Mouse (Mus musculus) gastrocnemius, postnatal 10 days (tissue): ENCODE data around the gene Gm49369. TPM values are rescaled to one million over a fixed set of nuclear protein-coding genes. Genes with fewer than 3 reads are reported as not detected.
"Not testable (repeated sequence)": the region's sequence is repeated elsewhere in the genome, so short reads cannot be mapped to it uniquely, and the experiment has no call there.

Experiments
- DNase-seq: peaks from one replicate; pipeline ENCODE4 v3.0.0; 2021; ENCODE audit warnings: mixed read lengths
- total RNA-seq, 2 experiments: library from RNA; stranded (reverse); gene quantifications; 2 replicates each; pipeline ENCODE4 v1.2.3; 2021

Gm49369 gene
- total RNA-seq, 2 experiments from 2014 or later, result 1.0 TPM; not detected in 1

DNA sequence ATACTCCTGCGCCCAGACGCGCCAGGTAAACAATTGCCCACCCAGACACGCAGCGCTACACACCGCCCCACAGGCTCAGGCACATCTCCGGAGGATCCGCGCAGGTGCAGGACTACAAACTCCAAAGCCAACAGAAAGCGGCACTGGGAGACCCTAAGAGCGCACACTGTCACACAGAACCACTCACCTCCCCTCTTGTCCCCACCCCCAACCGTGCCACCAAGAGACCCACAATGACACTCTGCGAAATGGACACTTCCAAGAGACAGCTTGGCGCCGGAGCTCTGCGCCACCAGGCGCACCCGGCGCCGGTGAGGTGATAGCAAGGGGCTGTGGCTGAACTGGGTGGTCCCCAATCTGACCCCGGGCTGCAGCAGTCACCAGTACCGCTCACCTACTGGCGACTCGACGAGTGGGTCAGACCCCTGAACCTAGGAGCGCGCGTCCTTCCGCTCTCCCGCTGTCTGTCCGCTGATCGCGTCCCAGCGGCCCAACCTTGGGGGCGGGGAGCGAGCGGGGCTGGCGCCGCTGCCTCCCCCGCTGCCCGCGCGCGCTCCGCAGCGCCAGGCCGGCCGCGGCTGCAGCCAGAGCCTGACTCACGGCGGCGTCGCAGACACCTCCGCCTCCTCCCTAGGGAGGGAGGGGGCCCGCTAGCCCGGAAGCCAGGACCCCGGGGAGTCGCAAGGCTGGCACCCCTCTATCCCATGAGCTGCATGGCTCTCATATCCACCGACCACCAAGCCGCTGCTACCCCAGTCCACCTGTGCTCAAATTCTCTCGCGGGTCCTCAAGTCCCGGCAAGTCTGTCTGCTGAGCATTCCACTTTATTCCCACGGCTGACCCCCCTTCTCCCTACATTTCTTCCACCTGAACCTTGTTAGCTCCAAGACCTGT is 10.5 kb downstream of the Gm49369 start:
- DNase-seq, result no peak

DNA sequence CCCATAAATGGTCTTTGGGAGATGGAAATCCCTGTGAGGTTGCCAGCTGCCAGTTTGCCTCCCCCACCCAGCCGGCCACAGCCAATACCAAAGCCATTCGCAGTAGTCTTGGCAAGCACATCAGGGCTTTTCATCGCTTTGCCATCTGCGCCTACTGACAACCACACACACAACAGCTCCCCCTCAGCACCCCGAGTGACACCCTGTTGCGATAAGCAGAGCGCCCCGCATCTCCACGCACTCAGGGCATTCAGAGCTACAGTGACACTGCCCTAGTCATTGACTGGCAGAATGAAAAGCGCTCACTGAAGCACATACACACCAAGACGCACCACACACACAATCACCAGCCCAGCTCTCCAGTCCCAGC is 11.1 kb downstream of the Gm49369 start:
- DNase-seq, result no peak

DNA sequence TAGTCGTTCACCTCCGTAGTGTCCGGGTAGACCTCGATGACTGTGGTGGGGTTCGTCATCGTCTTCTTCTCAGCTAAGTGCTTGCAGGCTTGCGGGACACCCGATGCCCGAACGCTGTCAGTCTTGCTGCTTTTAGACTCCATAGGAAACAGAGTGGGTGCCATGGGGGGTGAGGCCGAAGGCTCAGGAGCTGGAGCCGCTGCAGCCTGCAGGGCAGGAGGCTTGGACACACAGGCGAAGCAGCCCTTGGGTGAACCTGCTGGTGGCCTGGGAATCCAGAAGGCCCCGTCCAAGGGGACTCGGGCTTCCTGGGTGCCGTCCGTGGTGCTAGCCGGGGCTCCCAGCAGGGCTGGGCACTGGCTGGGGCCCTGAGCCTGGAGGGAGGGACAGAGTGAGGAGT is 11.5 kb downstream of the Gm49369 start:
- no peak for DNase-seq

DNA sequence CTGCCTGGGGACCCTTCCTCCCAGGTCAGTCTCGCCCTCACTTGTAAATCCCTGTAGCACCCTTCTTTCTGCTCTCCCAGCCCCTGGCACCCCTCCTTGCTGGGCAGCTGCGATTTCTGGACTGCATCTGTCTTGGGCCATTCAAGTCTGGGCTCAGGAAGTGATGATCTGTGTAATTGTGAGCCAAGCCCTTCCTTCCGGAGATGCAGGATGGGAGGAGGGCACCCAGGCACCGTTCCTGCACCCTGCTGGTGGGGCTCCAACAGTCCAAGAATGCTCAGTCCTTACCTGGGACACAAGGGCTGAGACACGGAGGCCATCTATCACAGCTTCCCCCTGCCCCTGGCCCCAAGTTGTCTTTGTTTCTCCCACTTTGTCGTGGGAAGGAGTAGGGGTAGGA is 12.6 kb downstream of the Gm49369 start:
- DNase-seq, result no peak

DNA sequence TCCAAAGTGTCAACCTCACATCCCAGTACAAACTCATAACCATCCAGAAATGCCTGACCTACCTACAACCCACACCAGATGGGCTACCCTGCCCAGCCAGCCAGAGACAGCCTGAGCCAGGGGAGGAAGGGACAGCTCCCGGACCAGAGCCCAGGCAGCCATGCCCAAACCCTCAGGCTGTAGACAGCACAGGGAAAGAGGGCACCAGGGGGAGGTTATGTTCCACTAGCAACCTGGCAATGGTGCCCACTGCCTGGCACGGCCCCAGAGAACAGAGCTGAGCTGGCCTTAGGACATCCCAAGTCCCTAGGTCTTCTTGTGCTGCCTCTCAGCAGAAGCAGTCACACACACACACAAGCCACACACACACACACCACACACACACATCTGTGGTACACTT is 13.6 kb downstream of the Gm49369 start:
- DNase-seq, result peak; percentile 62

DNA sequence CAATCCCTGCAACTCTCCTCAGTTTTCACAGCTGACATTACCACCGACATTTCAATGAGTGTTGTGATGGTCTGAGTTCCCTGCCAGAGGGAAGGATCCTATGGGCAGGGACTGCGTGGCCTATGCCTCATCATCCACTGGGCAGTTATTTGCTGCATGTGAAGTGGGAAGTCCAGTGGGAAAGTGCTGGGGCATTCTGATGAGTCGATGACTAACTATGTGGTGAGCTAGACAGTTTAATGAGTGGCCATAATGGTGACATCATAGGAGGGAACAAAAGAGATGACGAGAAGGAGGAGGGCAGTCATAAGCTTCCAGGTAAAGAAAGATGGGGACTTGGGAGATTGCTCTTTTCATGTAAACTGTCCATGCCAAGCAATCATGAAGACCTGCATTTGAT is 19.4 kb downstream of the Gm49369 start:
- DNase-seq, result no peak

DNA sequence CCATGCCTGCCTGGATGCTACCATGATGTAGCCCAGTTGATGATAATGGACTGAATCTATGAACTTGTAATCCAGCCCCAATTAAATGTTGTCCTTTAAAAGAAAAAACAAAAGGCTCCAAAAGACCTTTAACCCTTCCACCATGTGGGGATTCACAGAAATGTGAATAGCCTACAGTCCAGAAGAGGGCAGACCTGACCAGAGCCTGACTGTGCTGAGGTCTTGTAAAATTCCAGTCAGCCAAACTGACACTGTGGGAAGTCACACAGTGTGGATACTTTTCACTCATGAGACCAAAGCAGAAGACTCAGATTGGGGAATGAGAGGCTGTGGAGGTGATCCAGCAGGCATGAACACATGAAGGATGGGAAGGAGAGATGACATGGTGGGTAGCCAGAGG is 21.7 kb downstream of the Gm49369 start:
- DNase-seq, result no peak

DNA sequence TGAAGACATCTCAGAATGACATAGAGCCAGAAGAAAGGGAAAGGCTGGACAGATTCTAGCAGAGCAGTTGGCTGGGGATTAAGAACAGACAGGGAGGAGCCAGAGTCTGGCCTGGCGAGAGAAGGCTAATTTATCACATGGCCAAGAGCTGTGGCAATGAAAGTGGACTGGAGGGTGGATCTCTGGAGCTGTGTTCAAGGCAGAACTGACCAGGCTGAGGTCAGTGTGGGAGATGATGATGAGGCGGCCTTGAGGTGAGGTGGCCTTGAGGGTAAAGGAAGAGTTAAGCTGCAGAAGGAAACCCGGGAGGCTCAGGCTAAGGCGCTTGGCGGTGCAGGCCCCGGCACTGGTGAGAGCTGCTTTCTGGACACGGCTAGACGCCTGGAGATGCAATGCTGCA is 23.3 kb downstream of the Gm49369 start:
- no peak for DNase-seq

DNA sequence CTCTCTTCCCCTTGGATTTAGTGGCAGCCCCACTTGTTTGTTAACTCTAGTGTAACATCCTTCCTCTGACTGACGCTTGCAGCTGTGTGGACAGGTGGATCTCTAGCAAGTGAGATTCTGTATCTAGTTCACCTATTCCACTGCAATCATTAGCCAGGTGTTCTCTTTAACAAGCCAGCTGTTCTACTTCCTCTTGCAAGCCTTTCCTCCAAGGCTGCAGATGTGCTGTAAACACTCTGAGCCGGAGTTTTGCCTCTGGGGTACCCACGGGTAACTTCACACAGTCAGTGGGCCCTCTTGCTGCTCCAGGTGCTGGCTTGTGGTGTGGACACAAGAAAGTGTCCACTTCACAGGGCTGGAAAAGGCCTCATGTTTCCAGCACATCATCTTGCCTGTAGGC is 24.9 kb downstream of the Gm49369 start:
- DNase-seq, result no peak

DNA sequence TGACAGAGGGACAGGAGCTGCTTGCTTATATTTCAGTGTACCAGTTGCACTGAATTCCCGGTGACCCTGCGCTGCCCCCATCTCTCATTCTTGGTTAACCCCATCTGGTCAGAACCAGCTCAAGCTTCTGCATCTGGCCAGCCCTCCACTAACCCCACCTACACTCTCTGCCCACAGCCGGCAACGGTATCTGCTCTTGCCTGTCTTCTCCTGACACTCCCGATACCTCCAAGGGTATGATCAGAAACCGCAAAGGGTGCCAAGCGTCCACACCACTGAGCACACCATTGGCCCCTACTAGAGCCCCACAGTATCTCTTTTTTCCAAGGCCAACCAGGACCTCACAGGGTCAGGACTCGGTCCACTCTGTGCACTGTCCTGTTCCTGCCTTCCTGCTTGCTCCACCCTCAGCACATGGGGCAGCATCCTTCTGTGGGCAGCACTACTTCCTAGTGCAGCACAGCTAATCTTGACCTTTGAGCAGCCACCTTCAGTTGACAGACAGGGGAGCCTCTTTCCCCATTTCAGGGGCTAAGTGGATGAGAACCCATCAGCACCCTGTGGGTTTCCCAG is 27.7 kb downstream of the Gm49369 start:
- DNase-seq, result no peak

DNA sequence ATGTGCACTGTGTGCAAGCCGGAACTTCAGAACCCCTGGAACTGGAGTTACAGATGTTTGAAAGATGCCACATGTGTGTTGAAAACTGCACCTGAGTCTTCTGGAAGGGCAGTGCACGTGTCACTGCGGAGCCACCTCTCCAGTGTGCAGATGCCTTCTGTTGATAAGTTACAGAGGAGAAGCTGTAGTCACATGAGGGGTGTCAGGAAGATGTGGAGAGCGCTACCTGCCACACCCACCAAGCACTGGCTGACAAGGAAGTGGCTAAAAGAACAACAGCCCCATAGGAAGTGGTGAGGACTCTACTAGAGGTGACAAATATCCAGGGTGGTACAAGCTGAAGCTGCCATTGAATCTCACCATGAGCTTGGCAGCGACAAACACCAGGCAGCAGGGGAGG is 28.6 kb downstream of the Gm49369 start:
- DNase-seq, result no peak

DNA sequence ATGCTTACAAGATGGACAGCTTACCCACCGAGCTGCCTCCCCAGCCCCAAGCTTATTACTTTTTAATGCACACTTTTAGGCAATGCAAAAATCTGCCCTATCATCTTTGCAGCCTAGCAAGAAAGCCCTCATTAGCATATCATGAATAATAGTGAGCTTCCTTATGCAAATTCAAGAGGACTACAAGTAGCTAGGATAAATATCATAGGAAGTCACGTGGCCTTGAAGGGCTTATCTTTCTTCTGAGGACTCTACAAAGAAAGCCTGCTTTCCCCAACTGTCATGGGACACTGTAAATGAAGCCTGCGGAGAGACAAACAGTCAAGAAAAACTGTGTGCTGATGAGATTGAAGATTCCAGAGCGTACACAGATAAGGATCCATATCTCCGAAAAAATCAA is 30.9 kb downstream of the Gm49369 start:
- no peak for DNase-seq

DNA sequence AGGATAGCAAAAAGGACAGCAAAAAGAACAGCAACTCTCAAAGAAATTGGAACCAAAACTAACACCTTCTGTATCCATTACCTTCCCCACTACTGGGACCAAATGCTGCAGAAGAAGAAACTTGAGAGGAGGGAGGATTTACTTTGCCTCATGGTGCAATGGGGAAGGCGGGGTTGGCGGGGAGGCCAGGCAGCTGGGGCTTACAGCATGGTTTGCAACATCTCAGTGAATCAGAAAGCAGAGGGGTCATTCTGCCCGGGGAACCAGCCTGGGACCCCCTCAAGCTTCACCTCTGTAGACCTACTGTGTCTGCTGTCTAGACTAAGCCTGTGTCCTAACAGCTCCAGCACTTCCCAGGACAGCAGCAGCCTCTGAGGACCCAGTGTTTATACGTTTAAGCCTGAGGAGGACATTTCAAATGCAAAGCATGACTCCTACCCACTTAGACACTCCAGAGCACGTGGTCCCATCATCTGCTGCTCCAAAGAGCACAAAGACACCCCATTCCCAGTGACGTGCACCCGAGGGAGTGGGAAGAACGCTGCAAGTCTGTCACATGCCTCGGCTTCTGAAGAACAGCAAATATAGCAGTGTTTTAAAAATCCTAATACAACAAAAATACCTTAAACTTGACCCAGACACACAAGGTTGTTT is 33.0 kb downstream of the Gm49369 start:
- DNase-seq, result peak; percentile 46

DNA sequence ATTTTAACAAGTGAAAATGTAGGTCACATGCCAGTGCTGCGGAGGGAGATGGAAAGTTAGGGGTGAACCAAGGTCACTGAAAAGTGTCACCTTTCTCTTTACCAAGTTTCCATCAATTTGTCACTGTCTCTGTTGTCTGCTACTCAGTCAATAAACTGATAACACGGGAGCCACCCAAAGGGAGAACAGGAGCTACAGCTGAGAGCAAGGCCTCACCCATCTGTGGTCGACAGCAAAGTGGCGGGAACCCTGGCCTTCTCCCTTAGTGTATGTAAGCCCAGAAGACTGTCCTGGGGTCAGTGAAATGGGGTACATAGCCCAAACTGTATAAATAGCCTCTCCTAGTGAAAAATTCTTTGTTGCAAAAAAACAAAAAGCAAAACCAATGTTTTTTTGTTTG is 34.9 kb downstream of the Gm49369 start:
- DNase-seq, result no peak

DNA sequence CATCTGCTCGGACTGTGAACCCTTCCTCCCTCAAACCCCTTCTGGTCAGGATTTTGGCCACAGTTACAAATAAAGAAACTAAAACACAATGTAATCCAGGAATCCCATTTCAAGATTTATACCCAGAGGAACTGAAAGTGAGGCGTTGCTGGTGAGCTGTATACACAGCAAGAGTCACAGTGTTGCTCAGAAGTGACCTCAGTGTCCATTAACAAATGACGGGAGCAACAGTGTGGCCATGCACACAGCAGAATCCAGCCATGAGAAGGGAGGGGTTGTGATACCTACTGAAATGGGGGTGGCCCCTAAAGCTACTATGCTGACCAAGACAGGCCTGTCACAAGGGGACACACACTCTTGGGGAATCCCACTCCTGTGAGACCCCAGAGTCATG is 40.2 kb downstream of the Gm49369 start:
- no peak for DNase-seq

DNA sequence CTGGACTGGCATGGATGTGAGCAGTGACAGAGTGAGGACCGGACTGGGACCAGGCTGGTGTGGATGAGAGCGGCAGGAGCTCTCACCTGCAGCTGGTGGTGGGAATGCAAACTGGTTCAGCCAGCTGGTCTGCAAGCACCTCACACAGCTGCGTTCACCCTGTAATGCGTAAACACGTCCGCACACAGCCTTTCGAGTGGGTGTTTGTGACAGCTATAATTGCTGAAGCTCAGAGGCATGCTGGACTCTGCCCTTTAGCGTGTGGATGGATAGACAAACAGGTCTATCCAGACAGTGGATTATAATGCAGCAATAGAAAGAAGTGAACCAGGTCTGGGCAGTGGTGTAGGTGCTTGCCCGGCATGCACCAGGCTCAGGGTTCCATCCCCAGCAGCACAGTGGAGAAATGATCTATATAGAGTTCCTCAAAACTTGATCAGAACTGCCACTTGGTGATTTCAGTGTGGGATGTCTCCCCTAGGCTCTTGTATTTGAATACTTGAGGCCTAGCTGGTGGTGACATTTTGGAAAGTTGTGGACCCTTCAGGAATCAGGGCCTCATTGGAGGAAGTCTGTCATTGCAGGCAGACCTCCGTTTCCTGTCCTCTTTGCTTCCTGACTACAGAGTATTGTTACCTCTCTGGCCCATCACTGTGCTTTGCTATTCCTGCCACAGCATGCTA is 40.8 kb downstream of the Gm49369 start:
- DNase-seq, result no peak

DNA sequence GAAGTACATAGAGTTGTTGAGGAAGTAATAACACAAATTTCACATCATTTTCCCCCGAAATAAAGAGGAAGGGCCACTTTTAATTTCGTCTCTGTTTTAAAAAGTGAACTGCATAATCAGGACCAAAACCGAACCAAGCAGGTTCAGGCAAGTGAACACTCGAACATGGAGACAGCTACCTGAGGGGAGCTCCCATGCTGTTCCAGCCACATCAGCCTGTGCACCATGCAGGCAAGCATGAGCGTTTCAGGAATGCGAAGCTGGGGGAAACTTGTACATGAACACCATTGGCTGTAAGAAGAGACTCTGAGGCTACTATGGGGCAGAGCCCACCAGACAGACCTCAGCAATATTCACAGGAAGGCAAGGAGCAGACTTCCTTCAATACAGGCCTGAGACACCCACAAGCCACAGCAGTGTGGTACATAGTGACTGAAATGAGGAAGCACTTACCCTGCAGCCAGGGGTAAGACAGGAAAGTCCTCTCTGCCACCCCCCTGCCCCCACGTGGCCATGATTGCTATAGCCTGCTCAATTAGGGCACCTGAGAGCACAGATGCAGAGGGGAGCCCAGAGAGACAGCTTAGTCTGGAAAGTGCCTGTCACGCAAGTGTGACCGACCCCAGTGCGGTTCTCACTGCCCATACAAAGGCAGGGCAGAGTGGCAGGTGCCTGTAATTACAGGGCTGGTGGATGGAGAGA is 42.0 kb downstream of the Gm49369 start:
- DNase-seq, result no peak

DNA sequence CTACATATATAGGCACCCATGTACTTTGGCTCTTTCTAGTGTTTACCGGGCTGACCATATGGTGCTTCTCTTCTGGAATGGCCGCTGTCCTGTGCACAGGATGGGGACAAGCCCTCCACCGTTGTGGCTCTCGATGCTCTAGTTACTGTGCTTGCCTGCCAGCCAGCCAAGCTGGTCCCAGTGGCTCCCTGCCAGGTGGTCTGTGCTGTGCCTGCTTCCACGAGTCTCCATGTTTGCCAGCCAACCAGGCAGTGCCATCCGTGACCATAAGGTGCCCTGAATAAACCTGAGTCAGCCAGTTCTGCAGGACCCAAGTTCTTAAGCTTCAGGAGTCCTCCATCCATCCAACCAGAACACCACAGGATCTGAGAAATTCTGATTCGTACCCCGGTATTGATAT is 47.3 kb downstream of the Gm49369 start:
- peak; percentile 35 for DNase-seq

DNA sequence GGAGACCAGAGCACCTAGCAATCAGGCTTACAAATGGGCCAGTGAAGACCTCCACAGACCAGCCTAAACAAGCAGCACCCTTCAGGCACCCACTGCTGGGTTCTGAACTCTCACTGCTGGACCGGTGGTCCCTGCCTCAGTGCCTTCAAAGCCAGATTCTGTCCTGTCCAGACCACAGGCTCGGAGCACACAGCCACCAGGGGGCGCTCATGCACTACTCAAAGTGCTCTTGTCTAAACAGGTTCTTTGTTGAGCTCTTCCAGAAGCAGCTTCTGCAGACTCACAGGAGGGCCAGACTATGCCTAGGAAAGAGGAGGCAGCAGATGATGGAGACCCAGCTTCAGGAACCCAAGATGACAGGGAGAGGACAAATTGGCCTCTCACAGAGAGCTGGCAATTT is 48.2 kb downstream of the Gm49369 start:
- peak; percentile 96 for DNase-seq

DNA sequence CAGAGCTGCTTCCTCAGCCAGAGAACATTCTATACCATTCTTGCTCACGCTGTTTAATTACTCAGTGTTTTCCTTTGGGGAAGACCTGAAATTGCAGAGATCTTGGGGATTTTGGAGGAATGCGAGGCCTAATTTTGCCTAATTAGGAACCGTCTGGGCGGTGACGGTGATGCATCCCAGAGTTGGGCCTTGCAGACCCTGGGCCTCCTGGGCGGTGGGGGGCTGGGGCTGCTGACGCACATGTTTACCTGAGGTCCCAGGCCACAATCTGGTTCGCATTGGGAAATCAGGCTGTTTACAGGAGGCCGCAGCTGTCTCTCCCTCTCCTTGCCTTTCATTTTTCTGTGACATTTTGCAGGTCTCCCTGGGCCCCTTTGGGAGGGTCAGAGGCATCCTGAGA is 49.7 kb downstream of the Gm49369 start:
- not testable (repeated sequence) for DNase-seq

DNA sequence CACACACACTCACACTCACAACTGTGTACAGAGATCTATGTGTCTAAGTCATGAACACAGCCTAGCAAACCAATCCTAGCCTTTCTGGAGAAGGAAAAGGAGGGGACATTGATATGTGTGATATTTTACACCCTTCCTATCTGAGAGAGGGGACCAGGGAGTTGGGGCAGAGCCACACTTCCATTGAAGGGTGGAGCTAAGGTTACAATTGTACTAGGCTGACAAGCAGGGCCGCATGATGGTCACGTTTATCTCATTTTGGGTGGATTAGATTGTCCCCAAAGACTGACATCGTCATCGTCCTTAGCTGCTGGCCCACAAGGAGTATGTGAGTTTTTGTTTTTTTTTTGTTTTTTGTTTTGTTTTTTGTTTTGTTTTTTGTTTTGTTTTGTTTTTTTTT is 51.2 kb downstream of the Gm49369 start:
- no peak for DNase-seq

DNA sequence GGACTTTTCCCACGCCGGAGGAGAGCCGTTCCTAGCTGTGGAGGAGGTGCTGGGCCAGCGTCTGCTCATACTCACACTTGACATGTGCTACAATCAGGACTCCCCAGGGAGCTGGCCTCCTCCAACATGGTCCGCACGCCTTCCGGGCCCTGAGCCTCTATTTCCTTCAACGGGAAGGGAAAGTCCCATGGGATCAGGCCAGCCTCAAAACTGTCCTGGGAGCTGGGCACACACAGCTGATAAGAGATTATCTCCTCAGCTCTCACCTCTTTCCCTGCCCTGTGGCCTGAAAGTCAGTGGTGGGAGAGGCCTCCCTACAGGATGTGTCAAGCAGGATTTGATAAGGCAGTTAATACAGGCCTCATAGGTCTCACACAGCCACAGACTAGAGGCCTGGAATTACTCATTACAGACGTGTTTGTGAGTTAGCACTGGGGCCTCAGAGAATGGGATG is 52.2 kb downstream of the Gm49369 start:
- DNase-seq, result peak; percentile 35
